Mouse (Mus musculus) E14TG2a.4 (cell line): Measurements from ENCODE around the gene Hspb11.

Source experiments
- CTCF ChIP-seq: conservative IDR thresholded peaks from 2 replicates; pipeline ENCODE4 v1.5.1; 2014; ENCODE audit warnings: low read length
- NANOG ChIP-seq: IDR thresholded peaks from 2 replicates; pipeline ENCODE4 v1.6.1; 2014; ENCODE audit warnings: borderline replicate concordance, low read length, mixed read lengths

- TF ChIP-seq CTCF: no peak; the same call in 1 of the 2 replicates
- TF ChIP-seq NANOG: no peak
Measured at GRCm38 (mm10) chr4:107250494-107250893, 2.9 kb upstream of the Hspb11 start.
